Mouse (Mus musculus): ENCODE results near the gene Tent5a. TPM values are rescaled to one million over a fixed set of nuclear protein-coding genes. Genes with fewer than 3 reads are reported as not detected.

The Tent5a gene
- polyA plus RNA-seq, 1 experiment from 2014 or later: 5.3 TPM

Other genes with a start within 250 kb of the Tent5a start
- not detected in 2 replicates for gene Gm11114, start 14.6 kb downstream of the Tent5a start, polyA plus RNA-seq (2016; fragmentation: Nextera tagmentation; extraction: Ambion mirVana)